Mouse (Mus musculus) adipocyte (in vitro differentiated cells): ENCODE results near the gene Pde1c.

ENCODE experiments used
- DNase-seq: peaks from one replicate; pipeline ENCODE4 v3.0.0-alpha.2; 2016; ENCODE audit warnings: low spot score

The Pde1c gene

DNA sequence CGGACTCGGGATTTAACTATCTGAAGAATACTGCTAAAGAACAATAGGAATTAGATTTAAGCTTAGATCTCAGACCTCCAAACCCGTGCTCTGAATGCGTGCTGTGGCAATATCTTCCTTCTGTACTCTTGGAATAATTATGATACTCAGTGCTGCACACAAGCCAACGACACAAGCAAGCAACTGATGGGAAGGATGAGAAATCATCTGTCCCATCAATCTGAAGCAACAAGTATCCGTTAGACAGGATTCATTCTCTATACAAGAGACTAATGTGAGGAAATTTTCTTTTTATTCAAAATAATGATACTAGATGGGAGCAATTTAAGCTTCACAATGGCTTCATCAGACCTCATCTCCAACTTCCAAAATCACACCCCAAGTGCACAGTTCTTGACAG is 237.5 kb downstream of the Pde1c start:
- DNase-seq = no peak

DNA sequence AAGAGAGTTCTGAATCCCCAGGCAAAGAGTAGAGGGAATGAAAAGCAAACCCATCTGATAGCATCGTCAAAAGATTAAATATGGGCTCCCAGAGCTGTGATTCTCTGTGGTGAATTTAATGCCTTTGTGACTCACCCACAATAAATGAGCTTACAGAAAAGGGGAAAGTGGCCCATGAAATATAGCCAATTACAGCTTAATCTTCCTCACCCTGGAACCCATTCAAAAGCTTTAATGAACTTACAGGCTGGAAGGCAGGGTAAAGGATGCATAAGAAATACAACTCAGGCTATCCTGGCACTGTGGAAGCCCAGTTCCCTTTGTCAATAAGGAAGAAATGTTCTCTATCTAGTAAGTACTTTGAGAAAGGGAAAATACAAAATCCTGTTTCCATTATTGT is 240.8 kb downstream of the Pde1c start:
- DNase-seq = no peak

DNA sequence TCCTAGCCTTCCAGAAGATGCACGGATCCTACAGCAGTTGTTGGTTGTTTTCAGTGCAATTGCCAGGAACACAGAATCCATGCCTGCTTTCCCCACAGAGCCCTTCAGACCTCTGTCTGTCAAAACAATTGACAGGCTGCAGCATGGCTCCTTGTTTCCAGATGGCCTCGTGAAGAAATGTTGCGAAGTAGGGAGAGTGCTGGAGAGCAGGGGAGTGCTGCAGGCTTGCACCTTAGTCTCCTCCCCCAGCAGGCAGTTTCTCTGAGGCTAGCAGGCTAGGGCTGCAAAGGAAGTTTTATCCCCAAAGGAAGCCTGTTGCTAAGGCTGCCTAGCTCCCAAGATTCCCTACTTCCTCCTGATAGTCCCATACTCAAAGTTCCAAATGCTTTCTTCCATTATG is 246.1 kb downstream of the Pde1c start:
- no peak for DNase-seq

DNA sequence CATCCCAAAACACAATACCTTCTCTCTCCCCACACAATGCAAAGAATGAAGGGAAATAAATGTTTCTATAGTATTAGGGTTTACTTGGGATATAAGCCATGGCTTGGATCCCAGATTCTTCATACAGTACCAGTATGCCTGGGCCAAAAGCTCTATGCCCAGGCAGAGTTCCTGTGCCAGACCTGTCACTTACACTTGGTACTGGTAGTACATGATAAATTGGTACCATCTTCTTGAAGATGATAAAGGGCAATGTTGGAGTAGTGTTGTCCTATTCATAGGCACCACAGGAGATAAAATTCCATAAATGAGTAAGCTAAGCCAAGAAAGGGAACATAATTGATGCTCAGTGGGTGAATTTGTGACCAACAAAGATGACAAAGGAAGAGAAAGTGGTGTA is 258.6 kb downstream of the Pde1c start:
- DNase-seq = no peak

DNA sequence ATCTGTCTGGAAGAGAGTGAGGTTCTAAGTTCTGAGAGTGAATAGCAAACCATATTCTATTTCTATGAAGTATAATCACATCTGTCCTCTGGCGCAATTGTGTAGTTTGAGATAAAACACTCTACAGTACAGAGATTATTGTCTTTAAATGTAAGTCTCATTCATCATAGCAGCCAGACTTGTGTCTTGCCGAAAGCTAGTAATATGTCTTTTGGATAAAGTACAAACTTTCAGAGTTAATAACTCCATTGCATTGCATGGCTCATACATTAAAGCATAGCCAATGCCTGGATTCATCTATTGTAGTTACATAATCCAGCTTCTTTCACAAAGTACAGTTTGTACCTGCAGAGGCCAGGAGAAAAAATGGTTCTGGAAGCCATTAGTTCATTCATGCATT is 262.8 kb downstream of the Pde1c start:
- no peak for DNase-seq

DNA sequence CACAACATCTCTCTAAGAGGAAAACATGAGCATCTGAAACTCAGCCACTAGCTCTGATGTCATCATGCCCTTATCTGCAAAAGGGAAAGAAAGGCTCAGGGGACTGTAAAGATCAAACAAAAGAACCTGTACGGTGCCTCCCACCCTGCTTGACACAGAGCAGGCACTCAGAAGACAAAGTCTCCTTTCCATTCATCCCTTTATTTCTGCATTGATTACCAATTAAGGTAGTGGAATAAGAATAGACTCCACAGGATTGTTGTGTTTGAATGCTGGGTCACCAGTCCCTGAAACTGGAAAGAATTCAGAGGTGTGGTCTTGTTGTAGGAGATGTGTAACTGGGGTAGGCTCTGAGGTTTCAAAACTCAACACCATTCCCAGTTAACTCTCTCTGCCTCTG is 276.7 kb downstream of the Pde1c start:
- DNase-seq = no peak

DNA sequence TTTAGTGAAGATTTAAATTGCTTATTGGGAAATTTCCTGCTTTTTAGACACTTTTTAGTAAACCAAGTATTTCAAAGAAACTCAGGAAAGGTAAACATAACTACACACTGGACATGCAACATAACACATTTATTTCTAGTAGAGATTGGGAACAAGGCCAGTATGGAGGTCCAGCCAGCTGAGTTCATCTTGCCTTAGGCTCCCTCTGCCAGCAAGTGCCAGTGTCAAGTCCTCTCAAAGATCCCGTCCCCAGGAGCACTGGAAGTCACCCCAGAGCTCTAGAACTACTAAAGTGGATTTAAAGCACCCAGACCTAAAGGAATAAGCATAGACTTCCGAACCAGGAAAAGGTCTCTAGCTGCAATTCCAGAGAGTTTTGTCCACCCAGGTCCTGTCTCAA is 279.6 kb downstream of the Pde1c start:
- no peak for DNase-seq

DNA sequence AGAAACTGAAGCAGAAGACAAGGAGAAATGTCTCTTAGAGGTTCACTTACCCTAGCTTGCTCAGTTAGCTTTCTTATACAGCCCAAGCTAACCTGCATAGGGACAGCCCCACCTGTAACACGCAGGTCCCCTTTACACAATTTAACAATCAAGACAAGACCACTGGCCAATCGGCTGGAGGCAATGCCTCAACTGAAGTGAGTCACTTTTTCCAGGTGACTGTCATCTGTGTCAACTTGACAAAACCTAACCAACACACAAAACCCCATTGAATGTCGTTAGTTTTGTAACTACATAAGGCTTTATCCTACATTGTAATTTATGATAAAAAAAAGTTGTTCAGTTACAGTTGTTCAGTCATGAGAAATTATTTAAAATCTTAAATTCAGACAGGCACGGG is 284.1 kb downstream of the Pde1c start:
- no peak for DNase-seq

DNA sequence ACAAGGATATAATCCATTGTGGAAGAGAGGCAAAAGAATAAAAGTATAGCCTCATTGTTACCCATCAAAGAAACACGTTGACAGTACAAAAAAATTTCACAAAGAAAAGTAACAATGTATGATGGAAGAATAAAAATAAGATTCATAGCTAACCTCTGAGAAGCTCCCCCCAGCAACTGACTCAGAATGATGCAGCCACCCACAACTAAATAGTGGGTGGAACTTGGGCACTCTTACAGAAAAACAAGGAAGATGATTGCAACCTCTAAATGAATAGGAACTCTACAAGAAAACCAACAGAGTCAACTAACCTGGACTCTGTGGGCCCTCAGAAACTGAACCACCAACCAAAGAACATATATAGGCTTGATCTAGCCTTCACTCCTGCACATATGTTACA is 293.4 kb downstream of the Pde1c start:
- no peak for DNase-seq

DNA sequence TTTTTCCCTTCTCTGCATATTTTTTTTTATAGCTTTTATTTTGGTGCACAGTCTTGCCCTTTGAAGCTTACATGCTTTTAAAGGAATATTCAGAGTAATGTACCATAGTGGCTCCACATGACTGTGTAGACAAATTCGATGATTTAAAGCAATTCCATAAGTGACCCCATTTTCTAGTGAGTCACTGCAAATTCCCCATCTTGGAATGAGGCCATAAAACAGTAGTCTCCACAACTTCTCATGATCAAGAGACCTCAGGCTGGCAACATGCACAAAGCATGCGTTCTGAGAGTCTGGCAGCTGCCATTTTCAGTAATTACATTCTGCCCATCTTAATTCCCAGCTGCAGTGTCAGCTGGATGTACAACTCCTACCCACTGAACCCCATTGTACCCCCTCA is 297.2 kb downstream of the Pde1c start:
- no peak for DNase-seq

DNA sequence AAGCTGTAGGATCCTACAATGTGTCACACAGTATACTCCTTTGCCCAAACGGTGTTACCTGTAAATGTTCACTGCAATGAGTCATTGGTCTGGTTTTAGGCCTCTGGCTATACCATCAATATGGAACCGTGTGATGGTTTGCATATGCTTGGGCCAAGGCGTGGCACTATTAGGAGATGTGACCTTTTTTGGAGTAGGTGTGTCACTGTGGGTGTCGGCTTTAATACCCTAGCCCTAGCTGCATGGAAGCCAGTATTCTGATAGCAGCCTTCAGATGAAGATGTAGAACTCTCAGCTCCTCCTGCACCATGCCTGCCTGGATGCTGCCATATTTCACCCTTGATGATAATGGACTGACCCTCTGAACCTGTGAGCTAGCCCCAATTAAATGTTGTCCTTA is 304.4 kb downstream of the Pde1c start:
- no peak for DNase-seq

DNA sequence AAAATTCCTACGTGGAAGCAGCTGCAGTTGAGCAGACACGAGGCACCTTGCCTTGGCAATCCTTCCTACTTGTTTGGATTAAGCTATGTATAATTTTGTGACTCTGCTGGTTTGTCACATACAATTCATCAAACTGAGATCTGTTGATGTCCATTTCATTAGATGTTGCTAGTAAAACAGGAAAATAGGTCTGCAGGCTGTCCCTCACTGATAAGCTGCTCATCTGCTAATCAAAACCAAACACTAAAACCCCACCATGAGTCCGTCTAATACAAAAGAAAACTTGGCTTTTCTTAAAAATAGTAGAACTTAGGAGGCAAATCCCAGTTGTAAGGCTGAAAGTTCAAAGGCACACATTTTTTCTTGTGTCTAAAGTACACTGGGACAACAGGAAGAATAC is 308.8 kb downstream of the Pde1c start:
- no peak for DNase-seq

DNA sequence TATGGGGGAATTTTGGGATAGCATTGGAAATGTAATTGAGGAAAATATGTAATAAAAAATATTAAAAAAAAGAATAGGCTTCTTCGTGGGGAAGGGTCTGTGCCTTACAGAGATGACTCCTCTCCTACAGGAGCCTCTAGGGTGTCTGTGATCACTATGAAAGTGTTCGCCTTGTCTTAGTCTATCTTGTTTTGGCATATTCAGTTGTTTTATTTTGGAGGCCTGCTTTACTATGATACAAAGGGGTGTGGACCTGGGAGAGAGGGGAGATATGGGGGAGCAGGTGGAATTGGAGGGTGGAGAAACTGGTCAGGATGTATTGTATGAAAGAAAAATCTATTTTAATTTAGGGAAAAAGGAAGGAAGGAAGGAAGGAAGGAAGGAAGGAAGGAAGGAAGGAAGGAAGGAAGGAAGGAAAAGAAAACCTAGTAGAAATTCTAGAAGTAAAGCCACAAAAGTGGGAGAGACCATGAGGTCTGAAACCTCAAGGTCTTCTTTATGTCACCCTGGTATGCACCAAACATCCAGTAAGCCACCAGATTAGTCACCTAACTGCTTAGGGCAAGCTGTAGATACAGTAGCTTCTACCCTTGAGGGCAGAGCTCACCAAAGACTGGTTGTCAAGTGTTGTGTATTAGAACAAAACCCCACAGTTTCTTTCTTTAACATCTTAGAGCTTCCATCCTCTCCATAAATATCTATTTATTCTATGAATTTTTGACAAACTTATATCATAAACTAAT is 311.2 kb downstream of the Pde1c start:
- DNase-seq = no peak

DNA sequence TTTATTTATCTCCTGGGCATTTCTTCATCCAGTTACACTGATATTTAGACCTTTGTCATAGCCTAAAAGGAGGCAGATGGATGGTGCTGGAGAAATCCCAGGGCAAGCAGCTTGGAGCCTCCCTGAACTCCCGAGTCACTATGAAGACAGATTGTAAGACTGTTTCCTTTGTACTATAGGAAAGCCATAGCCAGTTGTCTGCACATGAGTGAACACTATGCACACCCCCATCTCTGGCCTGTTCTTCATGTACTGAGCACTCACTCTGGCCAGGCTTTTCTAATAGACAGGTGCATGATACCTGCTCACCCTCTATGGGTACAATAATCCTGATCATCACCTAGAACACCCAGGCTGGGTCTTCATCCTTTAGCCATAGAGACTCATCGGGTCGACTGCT is 318.8 kb downstream of the Pde1c start:
- no peak for DNase-seq

DNA sequence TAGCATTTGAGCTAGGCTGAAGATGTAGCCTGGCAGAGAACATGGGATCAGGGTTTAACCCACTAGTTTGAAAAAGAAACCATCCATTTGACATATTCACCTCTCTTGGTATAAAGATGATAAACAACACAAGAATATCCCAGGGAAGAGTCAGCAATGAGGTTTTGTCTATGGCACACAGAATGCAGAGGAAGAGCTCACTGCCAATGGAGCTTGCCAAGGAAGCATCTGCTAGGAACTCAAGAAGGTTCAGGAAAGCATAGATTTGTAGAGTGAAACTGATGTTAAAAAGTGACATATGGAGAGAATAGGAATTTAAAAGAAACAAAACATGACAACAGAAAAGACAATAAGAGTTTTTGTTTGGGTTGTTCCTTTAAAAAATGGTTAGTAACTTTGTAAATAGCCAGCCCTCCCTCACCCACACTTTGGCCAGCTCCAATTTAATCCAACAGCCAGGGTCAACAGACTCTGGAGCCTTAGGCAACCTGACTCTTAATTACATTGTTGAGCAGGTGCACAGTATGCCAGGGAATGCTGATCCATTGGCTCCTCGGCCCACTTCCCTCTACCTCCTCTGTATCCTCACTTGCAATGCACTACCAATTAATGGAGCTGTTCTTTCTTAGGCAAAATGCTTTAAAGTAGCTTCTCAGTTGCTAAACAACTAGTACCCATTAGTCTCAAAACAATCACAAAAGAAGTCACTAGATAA is 377.3 kb downstream of the Pde1c start:
- no peak for DNase-seq

DNA sequence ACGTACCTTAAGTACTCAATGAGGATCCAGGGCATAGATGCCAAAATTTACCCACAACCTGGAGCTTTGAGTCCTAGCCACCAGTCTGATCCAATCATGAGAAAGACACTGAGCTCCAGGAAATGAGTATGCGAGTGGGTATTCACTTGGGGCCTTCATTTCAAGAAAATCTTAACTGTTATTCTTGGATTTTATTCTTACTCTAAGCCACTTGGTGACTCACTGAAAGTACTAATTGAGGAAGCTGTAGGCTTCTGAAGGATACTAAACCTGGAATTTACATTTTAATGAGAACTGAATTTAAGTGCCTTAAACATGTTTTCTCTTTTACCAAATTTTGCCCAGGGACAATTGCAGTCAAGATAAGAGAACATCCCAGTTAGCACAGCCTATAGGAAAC is 392.4 kb downstream of the Pde1c start:
- DNase-seq = no peak

DNA sequence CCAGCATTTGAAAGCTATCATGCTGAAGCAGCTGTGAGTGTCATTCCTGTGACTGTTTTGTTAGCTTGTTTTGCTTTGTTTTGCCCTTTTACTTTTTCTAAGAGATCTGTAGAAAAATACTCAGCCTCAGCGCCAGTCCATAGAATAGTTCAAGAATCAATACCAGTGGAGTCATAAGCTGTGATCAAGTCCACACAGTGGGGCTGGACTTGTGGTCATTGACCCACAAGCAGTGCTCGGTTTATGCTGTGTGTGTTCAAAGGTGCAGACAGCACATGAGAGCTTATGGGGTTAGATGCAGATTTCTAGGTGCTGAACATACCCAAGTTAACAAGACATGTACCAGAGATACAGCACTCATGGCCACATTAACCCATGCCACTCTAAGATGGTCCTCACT is 396.7 kb downstream of the Pde1c start:
- DNase-seq = no peak

DNA sequence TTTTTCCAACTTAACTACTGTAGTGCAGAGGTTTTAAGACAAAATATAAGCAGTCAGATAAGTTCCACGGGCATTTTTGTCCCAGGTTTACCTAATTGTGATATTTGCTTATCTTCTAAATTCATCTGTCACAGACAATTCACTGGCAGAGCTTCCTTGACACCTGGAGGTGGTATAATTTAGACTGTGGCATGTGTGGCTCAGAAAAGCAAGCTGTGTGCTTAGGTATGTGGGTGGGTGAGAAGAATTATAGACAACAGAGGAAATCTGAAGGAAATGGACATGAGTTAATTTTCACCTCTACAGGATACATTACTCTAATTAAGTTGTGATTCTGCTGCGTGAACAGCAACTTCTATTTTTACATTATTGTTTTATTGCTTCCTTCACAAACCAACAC is 400.2 kb downstream of the Pde1c start:
- DNase-seq = no peak

DNA sequence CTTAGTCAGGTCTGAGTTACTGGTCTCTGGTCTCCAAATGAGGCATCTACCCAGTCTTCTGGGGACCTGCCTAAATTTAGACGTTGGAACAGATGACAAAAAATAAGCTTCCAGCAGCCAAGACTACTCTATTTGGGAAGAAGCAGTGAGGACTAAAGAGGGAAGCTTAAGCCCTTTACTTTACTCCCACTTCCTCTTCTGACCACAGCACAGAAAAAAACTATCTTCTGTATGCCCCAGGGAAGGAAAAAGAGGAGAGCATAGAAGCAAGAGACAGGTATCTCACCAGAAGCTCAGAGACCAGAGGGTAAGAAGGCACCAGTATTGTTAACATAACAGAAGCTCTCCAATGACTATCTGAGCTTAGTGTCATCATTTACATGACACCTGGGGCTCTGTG is 410.7 kb downstream of the Pde1c start:
- DNase-seq = no peak

DNA sequence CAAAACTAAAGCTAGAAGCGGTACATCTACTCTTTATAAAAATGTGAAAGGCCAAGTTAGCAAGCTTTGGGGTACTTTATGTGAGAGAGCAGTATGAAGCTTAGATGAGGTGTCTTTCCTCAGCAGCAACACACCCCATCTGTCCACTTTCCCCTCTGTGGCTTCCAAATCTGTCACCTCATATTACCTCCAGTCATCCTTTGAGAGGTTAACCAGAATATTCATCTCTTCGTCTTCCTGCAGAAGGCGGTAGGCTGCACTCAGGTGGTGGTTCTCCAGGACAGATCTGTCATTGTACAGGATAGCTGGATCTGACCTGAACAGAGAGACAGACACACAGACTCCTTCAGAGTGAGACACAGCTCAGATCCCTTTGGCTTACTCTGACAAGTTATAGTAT is 412.1 kb downstream of the Pde1c start:
- DNase-seq = no peak

DNA sequence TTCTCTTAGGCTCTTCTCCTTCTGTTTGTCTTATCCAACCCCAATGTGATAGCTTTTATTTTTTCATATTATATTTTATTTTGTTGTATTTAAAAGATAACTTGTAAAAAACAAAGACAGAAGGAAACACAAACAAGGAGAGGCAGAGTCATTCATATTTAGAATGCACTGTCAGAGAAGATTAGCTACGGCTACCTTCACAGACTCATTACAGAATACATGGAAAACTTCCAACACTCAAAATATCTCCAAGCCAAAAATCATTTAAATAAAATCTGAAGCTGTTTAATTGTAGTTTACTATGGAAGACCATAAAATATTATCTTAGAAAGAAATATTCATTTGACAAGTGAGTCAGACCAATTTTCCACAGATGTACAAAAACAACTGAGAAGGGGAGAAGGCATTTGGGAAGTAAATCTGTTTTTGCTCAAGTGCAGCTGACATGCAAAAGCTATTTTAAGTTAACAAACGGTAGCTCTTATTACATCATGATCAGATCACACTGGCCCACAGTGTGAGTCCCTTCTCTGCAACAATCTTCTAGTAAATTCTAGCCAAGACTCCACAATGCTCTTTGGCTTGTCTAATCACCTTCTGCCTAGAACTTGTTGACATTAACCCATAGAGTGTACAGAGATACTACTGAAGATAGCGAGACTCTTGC is 438.3 kb downstream of the Pde1c start:
- no peak for DNase-seq

DNA sequence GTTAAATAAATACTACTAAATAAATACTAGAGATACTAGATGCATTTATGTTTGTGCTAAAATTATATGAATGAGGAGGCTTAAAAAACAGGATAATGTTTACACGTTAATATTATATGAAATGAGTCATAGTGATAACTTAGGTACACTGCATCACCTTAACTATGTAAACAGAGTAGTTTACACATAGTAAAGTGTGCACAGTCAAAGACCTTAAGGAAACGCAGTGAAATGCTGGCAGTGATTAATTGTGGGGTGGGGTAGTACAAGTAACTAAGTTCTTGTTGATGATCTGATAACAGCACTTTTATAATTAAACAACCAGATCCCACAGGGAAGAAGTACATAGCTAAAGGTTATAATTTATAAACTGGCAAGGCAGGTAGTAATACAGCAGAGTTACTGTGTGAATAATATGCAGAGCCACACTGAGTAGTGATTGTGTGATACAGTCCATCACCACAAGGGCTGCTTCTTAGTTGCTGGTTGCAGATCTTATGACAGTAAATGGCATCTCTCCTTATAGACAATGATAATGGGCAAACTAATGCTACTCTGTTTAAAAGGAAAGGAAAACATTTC is 469.3 kb downstream of the Pde1c start:
- DNase-seq = no peak

DNA sequence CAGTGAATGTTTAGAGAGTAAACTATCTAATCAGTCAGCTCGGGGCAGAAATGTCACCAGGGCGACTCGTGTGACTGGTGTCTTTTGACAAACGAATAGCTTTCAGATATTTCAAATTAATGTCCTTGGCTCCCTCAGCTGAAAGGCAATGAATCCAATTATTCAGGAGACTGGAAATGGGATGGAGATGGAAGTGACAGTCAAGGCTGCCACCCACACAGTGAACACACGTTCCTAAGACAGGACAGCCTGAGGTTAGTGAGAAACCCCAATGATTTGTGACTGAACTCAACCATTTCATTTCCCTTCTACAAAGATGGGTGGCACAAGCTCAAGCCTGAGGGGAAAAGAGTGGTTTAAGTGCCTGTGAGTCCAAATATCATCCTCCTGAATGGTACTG is 470.5 kb downstream of the Pde1c start:
- no peak for DNase-seq
